Mouse (Mus musculus): ENCODE measurements around the gene Tas2r108. TPM values are rescaled to one million over a fixed set of nuclear protein-coding genes. Genes with fewer than 3 reads are reported as not detected.
A peak's percentile ranks its signal among the peaks of the same experiment; 100 is the strongest.

Gene Tas2r108
- total RNA-seq (2021) = under 1 TPM in 1 of 2 experiments, not detected in 1; 0.35 TPM
- long read RNA-seq, experiment 1 = 0 reads
- long read RNA-seq, experiment 2 = 0 reads

- no peak for DNase-seq (ENCODE audit: low spot score in 2 of 2)
Observed at GRCm38 (mm10) chr6:40493229-40493628, at the start of gene Tas2r108. Gene Tas2r108, plus strand, starts transcription at chr6:40493529.

- no peak for DNase-seq (ENCODE audit: low spot score in 2 of 2)
Observed at GRCm38 (mm10) chr6:40448626-40449025, 44.7 kb upstream of the Tas2r108 start.

- DNase-seq (ENCODE audit: low spot score in 2 of 2) = no peak
Observed at GRCm38 (mm10) chr6:40454436-40455041, 38.8 kb upstream of the Tas2r108 start.

GRCm38 (mm10) chr6:40465710-40466109 lies 27.6 kb upstream of the Tas2r108 start:
- DNase-seq (ENCODE audit: low spot score in 2 of 2) = no peak

GRCm38 (mm10) chr6:40470916-40471719 lies 22.2 kb upstream of the Tas2r108 start, which contains the start of gene Ssbp1:
Gene Ssbp1, plus strand, starts transcription at chr6:40471352.
- DNase-seq (ENCODE audit: low spot score in 2 of 2) = peak; percentile 88 to 91

- no peak for DNase-seq (ENCODE audit: low spot score in 2 of 2)
Observed at GRCm38 (mm10) chr6:40471720-40472010, 21.7 kb upstream of the Tas2r108 start.

- no peak for DNase-seq (ENCODE audit: low spot score in 2 of 2)
Observed at GRCm38 (mm10) chr6:40476132-40476531, 17.2 kb upstream of the Tas2r108 start.

GRCm38 (mm10) chr6:40479705-40480104 lies 13.6 kb upstream of the Tas2r108 start:
- DNase-seq (ENCODE audit: low spot score in 2 of 2) = no peak

- peak; percentile 9 to 11 for DNase-seq (ENCODE audit: low spot score in 2 of 2)
Observed at GRCm38 (mm10) chr6:40482318-40482717, 11.0 kb upstream of the Tas2r108 start.

GRCm38 (mm10) chr6:40490933-40491332 lies 2.4 kb upstream of the Tas2r108 start, which contains the start of gene Tas2r137:
Gene Tas2r137, plus strand, starts transcription at chr6:40491233.
- DNase-seq (ENCODE audit: low spot score in 2 of 2) = no peak

GRCm38 (mm10) chr6:40519408-40519807 lies 26.1 kb downstream of the Tas2r108 start, which contains the start of gene Prss37:
Gene Prss37, minus strand, starts transcription at chr6:40519508.
- no peak for DNase-seq (ENCODE audit: low spot score in 2 of 2)

Other genes starting within 250 kb of the Tas2r108 start
- 10 to 100 TPM; 40.2 to 46.2 TPM for gene Agk, start 168.4 kb upstream of the Tas2r108 start, total RNA-seq (2021)
- 10 to 100 TPM; 60.6 to 72.1 TPM for gene E330009J07Rik, start 57.4 kb upstream of the Tas2r108 start, total RNA-seq (2021)
- under 1 TPM in 1 of 2 experiments, not detected in 1; 0.33 TPM for gene Wee2, start 54.4 kb upstream of the Tas2r108 start, total RNA-seq (2021)
- gene Ssbp1, start 22.2 kb upstream of the Tas2r108 start, total RNA-seq (2021) = 10 to 100 TPM; 27.9 to 31.7 TPM
- gene Tas2r137, start 2.3 kb upstream of the Tas2r108 start, total RNA-seq (2021) = not detected
- not detected for gene Prss37, start 26.0 kb downstream of the Tas2r108 start, total RNA-seq (2021)
- not detected for gene Olfr461, start 61.5 kb downstream of the Tas2r108 start, total RNA-seq (2021)
- not detected for gene Olfr460, start 76.0 kb downstream of the Tas2r108 start, total RNA-seq (2021)
- gene Clec5a, start 92.3 kb downstream of the Tas2r108 start, total RNA-seq (2021) = 1 to 10 TPM in 1 of 2 experiments, under 1 TPM in 1; 1.00 to 1.5 TPM
- not detected for gene Tas2r138, start 119.8 kb downstream of the Tas2r108 start, total RNA-seq (2021)
- gene Mgam, start 135.3 kb downstream of the Tas2r108 start, total RNA-seq (2021) = not detected